Comparison of ENCODE assay signal across 9 mouse cellular contexts in the genomic region with DNA sequence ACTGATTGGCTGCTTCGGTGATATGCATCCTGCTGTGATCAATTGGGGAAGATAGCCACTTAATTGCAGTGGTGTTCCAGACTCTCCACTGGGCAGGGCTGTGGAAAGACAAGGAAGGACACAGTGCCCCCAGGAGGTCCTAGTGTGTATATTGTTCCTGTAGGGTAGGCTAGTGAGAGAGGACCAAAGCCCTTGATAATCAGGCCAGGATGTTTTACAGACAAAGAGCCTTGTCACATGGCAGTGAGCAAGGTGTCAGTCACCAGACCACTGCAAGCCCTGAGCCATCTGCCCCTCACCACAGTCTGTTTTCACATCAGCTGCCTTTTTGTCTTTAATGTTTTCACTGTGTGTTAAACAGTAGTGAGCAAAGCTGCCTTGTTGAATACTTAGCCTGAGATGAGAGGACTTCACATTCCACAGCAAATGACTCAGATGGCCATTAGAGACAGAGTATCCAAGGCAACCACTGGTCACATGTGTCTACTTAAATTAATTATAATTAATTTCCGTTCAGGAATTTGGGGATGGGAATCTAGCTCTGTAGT. TPM values are rescaled to one million over a fixed set of nuclear protein-coding genes. Genes with fewer than 3 reads are reported as not detected.
DNase-seq lines count a peak whose midpoint lies in the region; ATAC-seq lines count a peak whose summit lies in the region.
"Had no signal": no experiment of that assay in that cellular context is flagged by ENCODE, and none has a peak within 500 bp of the region (broad histone marks: within the 10 kb centered on the region; RNA-seq: fewer than 3 reads in every experiment).

No protein-coding gene starts in this region.

- peaks cover 5% of the 10 kb centered on the region for H3K4me1 ChIP-seq in forebrain, embryonic 16.5 days (replicated peaks; ENCODE audit: control insufficient read depth, insufficient read depth, low read length)
- peaks cover 12% of the 10 kb centered on the region for H3K4me1 ChIP-seq in midbrain, embryonic 10.5 days

- intact Hi-C loops in left cerebral cortex, postnatal 14 days (cut with DNase I) = no loop called here

- 15% methylated on average over 2 of the region's 2 CpGs for WGBS in forebrain, embryonic 16.5 days
- 72% methylated on average over 2 of the region's 2 CpGs for WGBS in midbrain, embryonic 10.5 days

- H3K27ac ChIP-seq in forebrain, embryonic 16.5 days (ENCODE audit: low read length) = no peak overlapping the region
- H3K27ac ChIP-seq in midbrain, embryonic 10.5 days (replicated peaks) = peak overlapping the region; percentile 33
- H3K27ac ChIP-seq: heart, embryonic 10.5 days had no signal

- no peak overlapping the region for H3K4me3 ChIP-seq in forebrain, embryonic 16.5 days (replicated peaks; ENCODE audit: low read length)
- no peak overlapping the region for H3K4me3 ChIP-seq in midbrain, embryonic 10.5 days
- H3K4me3 ChIP-seq: heart, embryonic 10.5 days had no signal

- H3K36me3 ChIP-seq in forebrain, embryonic 16.5 days (ENCODE audit: control insufficient read depth, insufficient read depth) = no peaks in the 10 kb centered on the region
- no peaks in the 10 kb centered on the region for H3K36me3 ChIP-seq in midbrain, embryonic 10.5 days
- H3K36me3 ChIP-seq: heart, embryonic 10.5 days had no signal

- ATAC-seq in forebrain, embryonic 16.5 days = peak; percentile 70
- ATAC-seq in erythroid progenitor cell, adult 5-6 weeks (replicated peaks; ENCODE audit: low FRiP score, poor library complexity, severe bottlenecking) = no peak

- H3K4me2 ChIP-seq in forebrain, embryonic 16.5 days (ENCODE audit: low read length) = no peak overlapping the region

- H3K9ac ChIP-seq in forebrain, embryonic 16.5 days (replicated peaks; ENCODE audit: low read depth, low read length) = no peak overlapping the region

- H3K27me3 ChIP-seq in forebrain, embryonic 16.5 days (replicated peaks; ENCODE audit: control insufficient read depth, insufficient read depth, low read length) = no peaks in the 10 kb centered on the region
- H3K27me3 ChIP-seq in midbrain, embryonic 10.5 days (ENCODE audit: low read depth, poor library complexity, severe bottlenecking) = no peaks in the 10 kb centered on the region

- H3K9me3 ChIP-seq in forebrain, embryonic 16.5 days (ENCODE audit: control insufficient read depth, low read length) = no peaks in the 10 kb centered on the region
- H3K9me3 ChIP-seq in midbrain, embryonic 10.5 days (replicated peaks) = no peaks in the 10 kb centered on the region
- H3K9me3 ChIP-seq: heart, embryonic 10.5 days; megakaryocyte, embryonic 14.5 days had no signal

- DNase-seq in 416B (ENCODE audit: low read depth) = peak; percentile 63
- DNase-seq in Muller cell, postnatal 12 days (ENCODE audit: inconsistent ontology term) = peak; percentile 98
- DNase-seq in midbrain, embryonic 10.5 days (ENCODE audit: low spot score) = peak; percentile 22
- no peak for DNase-seq in testis, postnatal 10 days (ENCODE audit: low spot score)
- no peak for DNase-seq in left cerebral cortex, postnatal 14 days (ENCODE audit: low spot score in 2 of 2)

RNA-seq across cellular contexts. Expression of a gene that starts 43.2 kb away (rescaled TPM):
- 2.4 and 3.3 TPM in 2 replicates for polyA plus RNA-seq in forebrain, embryonic 16.5 days (2015; fragmentation: Nextera tagmentation; extraction: Ambion mirVana)
- 2.2 and 3.5 TPM in 2 replicates for polyA plus RNA-seq in midbrain, embryonic 10.5 days (2016; fragmentation: Nextera tagmentation; extraction: Ambion mirVana)
- total RNA-seq in erythroid progenitor cell, adult 5-6 weeks (2015; ENCODE audit: low replicate concordance) = 3.2 and 3.4 TPM in 2 replicates
- total RNA-seq in erythroid progenitor cell, adult 5-6 weeks (2017; ENCODE audit: low replicate concordance) = 1.0 and 5.3 TPM in 2 replicates
- 1 to 10 TPM; 5.7 to 6.2 TPM for total RNA-seq in left cerebral cortex, postnatal 14 days (2021)

Comparison
In these comparisons a context has a peak if more than half of its experiments do, and no peak if none do; other contexts are left out.
1. DNase-seq: peak in 416B (single experiment), Muller cell, postnatal 12 days (single experiment) and midbrain, embryonic 10.5 days (single experiment); none in testis, postnatal 10 days (single experiment) and left cerebral cortex, postnatal 14 days (0 of 2).